Mouse (Mus musculus): ENCODE data around the gene Actg1. TPM values are rescaled to one million over a fixed set of nuclear protein-coding genes. Genes with fewer than 3 reads are reported as not detected.
"Not testable (repeated sequence)": the region's sequence is repeated elsewhere in the genome, so short reads cannot be mapped to it uniquely, and the experiment has no call there.

Actg1 gene
- polyA plus RNA-seq, 1 experiment from 2014 or later: 2,965 TPM

DNA sequence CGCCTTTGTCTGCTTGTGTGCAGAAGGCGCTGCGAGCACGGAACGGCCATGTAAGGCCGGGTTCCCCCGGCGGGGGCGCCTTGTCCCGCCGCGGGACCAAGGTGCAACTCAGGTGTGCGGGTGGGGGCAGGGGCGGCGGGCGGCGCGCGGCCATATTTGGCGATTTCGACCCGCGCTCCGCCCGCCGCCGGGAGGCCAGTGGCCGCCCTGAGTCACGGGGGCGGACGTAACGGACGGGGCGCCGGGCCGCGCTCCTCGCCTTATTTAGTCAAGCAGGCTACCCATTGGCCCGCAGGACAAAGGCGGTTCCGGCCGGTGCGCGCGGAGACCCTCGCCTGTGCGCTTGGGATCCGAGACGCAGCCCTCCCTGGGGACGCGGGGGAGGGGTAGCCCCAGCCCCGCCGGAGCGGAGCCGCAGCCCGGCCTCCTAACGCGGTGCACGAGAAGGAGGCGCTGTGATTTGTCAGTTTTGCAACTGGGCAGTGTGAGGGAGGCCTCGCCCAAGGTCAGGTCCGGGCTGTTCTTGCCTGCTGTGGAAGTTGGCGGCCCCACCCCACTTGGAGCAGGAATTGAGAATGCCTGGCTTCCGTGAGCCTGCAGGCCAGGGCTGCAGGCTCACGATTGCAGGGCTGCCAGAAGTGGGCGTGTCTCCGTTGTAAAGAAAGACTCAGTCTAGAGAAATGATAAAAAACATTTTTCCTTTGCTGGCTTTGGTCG, 1.8 kb upstream of the Actg1 start:
- Histone ChIP-seq H3K4me1 (ENCODE audit: control insufficient read depth, insufficient read depth, low read length) (peaks cover 24% of the 10 kb centered on the region), H3K27me3 (ENCODE audit: control insufficient read depth, insufficient read depth, low read length) (no peaks in the 10 kb centered on the region; the same call in 1 of the 2 replicates), H3K4me2 (peak overlapping the region; percentile 96), H3K4me3 (ENCODE audit: low read depth, low read length) (peak overlapping the region; percentile 100), H3K27ac (ENCODE audit: low read depth, low read length) (peak overlapping the region; percentile 99), H3K36me3 (ENCODE audit: control insufficient read depth, insufficient read depth, low read length) (peaks cover 6% of the 10 kb centered on the region), H3K9me3 (ENCODE audit: control insufficient read depth, low read length) (no peaks in the 10 kb centered on the region), H3K9ac (ENCODE audit: low read length) (peak overlapping the region; percentile 100)
- peak; percentile 82 for ATAC-seq (ENCODE audit: low FRiP score)
- peak; percentile 99 for DNase-seq (ENCODE audit: low spot score, missing footprints)
- WGBS: 1% methylated on average over 58 of the region's 68 CpGs

GRCm38 (mm10) chr11:120349371-120349985, 1.1 kb upstream of the Actg1 start:
- H3K4me3 ChIP-seq (ENCODE audit: low read depth, low read length): peak overlapping the region; percentile 100
- peak overlapping the region; percentile 100 for H3K9ac ChIP-seq (ENCODE audit: low read length)
- WGBS: 5% methylated on average over 16 of the region's 16 CpGs
- peaks cover 8% of the 10 kb centered on the region for H3K36me3 ChIP-seq (ENCODE audit: control insufficient read depth, insufficient read depth, low read length)
- peak overlapping the region; percentile 99 for H3K27ac ChIP-seq (ENCODE audit: low read depth, low read length)
- no peaks in the 10 kb centered on the region for H3K9me3 ChIP-seq (ENCODE audit: control insufficient read depth, low read length)
- ATAC-seq (ENCODE audit: low FRiP score) (peak; percentile 10), DNase-seq (ENCODE audit: low spot score, missing footprints) (peak; percentile 97)
- H3K27me3 ChIP-seq (ENCODE audit: control insufficient read depth, insufficient read depth, low read length): no peaks in the 10 kb centered on the region; the same call in 1 of the 2 replicates
- peak overlapping the region; percentile 96 for H3K4me2 ChIP-seq
- H3K4me1 ChIP-seq (ENCODE audit: control insufficient read depth, insufficient read depth, low read length): peaks cover 25% of the 10 kb centered on the region

DNA sequence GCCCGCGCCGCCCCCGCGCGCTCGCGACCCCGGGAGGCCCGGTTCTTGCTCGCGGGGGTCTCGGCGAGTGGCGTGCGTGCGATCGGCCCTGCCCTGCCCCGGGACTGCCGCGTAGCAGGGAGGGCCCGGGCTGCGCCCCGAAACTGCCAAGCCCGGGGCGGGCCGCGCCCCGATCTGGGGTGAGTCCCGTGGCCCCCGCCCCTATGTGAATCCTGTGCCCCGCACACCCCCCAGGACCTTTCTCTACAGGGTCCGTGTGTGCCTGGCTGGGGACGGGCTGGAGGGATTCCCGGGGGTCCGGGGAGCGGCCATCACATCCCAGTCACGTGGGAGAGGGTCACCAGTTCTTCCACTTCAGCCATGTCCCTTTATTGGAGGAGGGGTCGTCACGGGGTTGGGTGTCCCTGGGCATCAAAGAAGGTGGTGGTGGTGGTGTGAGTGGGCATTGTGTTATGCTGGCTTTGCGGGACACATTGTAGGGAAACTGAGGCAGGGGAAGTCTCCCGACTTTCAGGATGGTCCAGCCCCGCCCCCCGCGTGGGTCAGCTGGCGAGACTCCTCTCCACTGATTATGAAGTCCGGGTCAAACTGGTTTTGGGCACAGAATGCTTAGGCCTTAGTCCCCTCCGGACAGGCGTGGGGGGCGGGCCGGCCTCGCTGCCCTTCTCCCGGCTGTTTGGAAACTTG, 485 bp upstream of the Actg1 start:
- H3K4me1 ChIP-seq (ENCODE audit: control insufficient read depth, insufficient read depth, low read length): peaks cover 25% of the 10 kb centered on the region
- peak overlapping the region; percentile 99 for H3K27ac ChIP-seq (ENCODE audit: low read depth, low read length)
- ATAC-seq (ENCODE audit: low FRiP score): peak; percentile 60
- no peaks in the 10 kb centered on the region; the same call in 1 of the 2 replicates for H3K27me3 ChIP-seq (ENCODE audit: control insufficient read depth, insufficient read depth, low read length)
- H3K9ac ChIP-seq (ENCODE audit: low read length): peak overlapping the region; percentile 100
- H3K9me3 ChIP-seq (ENCODE audit: control insufficient read depth, low read length): no peaks in the 10 kb centered on the region
- WGBS: 2% methylated on average over 43 of the region's 53 CpGs
- H3K36me3 ChIP-seq (ENCODE audit: control insufficient read depth, insufficient read depth, low read length): peaks cover 8% of the 10 kb centered on the region
- peak; percentile 97 for DNase-seq (ENCODE audit: low spot score, missing footprints)
- H3K4me2 ChIP-seq: peak overlapping the region; percentile 96
- peak overlapping the region; percentile 100 for H3K4me3 ChIP-seq (ENCODE audit: low read depth, low read length)

GRCm38 (mm10) chr11:120347301-120347700, 1.0 kb downstream of the Actg1 start:
- 11% methylated on average over 10 of the region's 10 CpGs for WGBS
- DNase-seq (ENCODE audit: low spot score, missing footprints): peak; percentile 88
- H3K4me3 ChIP-seq (ENCODE audit: low read depth, low read length): peak overlapping the region; percentile 100

DNA sequence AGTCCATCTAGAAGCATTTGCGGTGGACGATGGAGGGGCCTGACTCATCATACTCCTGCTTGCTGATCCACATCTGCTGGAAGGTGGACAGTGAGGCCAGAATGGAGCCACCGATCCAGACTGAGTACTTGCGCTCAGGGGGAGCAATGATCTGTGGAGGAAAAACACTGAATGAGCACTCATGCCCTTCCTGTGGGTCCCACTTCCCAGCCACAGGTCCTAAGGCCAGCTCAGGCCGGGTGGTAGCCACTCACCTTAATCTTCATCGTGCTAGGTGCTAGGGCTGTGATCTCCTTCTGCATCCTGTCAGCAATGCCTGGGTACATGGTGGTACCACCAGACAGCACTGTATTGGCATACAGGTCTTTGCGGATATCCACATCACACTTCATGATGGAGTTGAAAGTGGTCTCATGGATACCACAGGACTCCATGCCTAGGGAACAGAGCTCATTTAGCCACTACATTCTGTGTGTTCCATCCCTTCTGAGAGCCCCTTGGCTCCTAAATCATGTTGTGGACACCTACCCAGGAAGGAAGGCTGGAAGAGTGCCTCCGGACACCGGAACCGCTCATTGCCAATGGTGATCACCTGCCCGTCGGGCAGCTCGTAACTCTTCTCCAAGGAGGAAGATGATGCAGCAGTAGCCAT, 1.8 kb downstream of the Actg1 start:
- peak; percentile 88 for DNase-seq (ENCODE audit: low spot score, missing footprints)
- H3K9me3 ChIP-seq (ENCODE audit: control insufficient read depth, low read length); H3K27ac ChIP-seq (ENCODE audit: low read depth, low read length); H3K36me3 ChIP-seq (ENCODE audit: control insufficient read depth, insufficient read depth, low read length); H3K27me3 ChIP-seq (ENCODE audit: control insufficient read depth, insufficient read depth, low read length); ATAC-seq (ENCODE audit: low FRiP score): not testable (repeated sequence)
- Histone ChIP-seq H3K9ac (ENCODE audit: low read length) (peak overlapping the region; percentile 55), H3K4me1 (ENCODE audit: control insufficient read depth, insufficient read depth, low read length) (peaks cover 25% of the 10 kb centered on the region), H3K4me2 (peak overlapping the region; percentile 56), H3K4me3 (ENCODE audit: low read depth, low read length) (peak overlapping the region; percentile 37)
- 83% methylated on average over 10 of the region's 13 CpGs for WGBS

More at GRCm38 (mm10) chr11:120347301-120347700, 1.0 kb downstream of the Actg1 start:
- no peaks in the 10 kb centered on the region for H3K27me3 ChIP-seq (ENCODE audit: control insufficient read depth, insufficient read depth, low read length)
- H3K9me3 ChIP-seq (ENCODE audit: control insufficient read depth, low read length): no peaks in the 10 kb centered on the region
- peak overlapping the region; percentile 100 for H3K9ac ChIP-seq (ENCODE audit: low read length)
- no peak overlapping the region for H3K27ac ChIP-seq (ENCODE audit: low read depth, low read length)
- H3K4me1 ChIP-seq (ENCODE audit: control insufficient read depth, insufficient read depth, low read length): peaks cover 25% of the 10 kb centered on the region
- H3K36me3 ChIP-seq (ENCODE audit: control insufficient read depth, insufficient read depth, low read length): peaks cover 8% of the 10 kb centered on the region
- peak overlapping the region; percentile 96 for H3K4me2 ChIP-seq
- ATAC-seq (ENCODE audit: low FRiP score): no peak

GRCm38 (mm10) chr11:120345067-120345681, 3.2 kb downstream of the Actg1 start:
- WGBS: 32% methylated on average over 1 of the region's 1 CpGs
- Histone ChIP-seq H3K4me1 (ENCODE audit: control insufficient read depth, insufficient read depth, low read length) (peaks cover 16% of the 10 kb centered on the region; the same call in 1 of the 2 replicates), H3K4me3 (ENCODE audit: low read depth, low read length) (no peak overlapping the region), H3K9ac (ENCODE audit: low read length) (peak overlapping the region; percentile 18; the same call in 1 of the 2 replicates), H3K9me3 (ENCODE audit: control insufficient read depth, low read length) (no peaks in the 10 kb centered on the region; the same call in 1 of the 2 replicates), H3K27me3 (ENCODE audit: control insufficient read depth, insufficient read depth, low read length) (no peaks in the 10 kb centered on the region), H3K36me3 (ENCODE audit: control insufficient read depth, insufficient read depth, low read length) (peaks cover 8% of the 10 kb centered on the region), H3K4me2 (peak overlapping the region; percentile 27), H3K27ac (ENCODE audit: low read depth, low read length) (peak overlapping the region; percentile 27; the same call in 1 of the 2 replicates)
- ATAC-seq (ENCODE audit: low FRiP score) (no peak), DNase-seq (ENCODE audit: low spot score, missing footprints) (peak; percentile 95)

- H3K27me3 ChIP-seq (ENCODE audit: control insufficient read depth, insufficient read depth, low read length): no peaks in the 10 kb centered on the region
- peaks cover 14% of the 10 kb centered on the region; the same call in 1 of the 2 replicates for H3K4me1 ChIP-seq (ENCODE audit: control insufficient read depth, insufficient read depth, low read length)
- H3K36me3 ChIP-seq (ENCODE audit: control insufficient read depth, insufficient read depth, low read length): peaks cover 8% of the 10 kb centered on the region
- H3K9me3 ChIP-seq (ENCODE audit: control insufficient read depth, low read length): no peaks in the 10 kb centered on the region; the same call in 1 of the 2 replicates
- peak overlapping the region; percentile 25; the same call in 1 of the 2 replicates for H3K27ac ChIP-seq (ENCODE audit: low read depth, low read length)
- no peak overlapping the region for H3K4me2 ChIP-seq
- H3K4me3 ChIP-seq (ENCODE audit: low read depth, low read length): no peak overlapping the region
- ATAC-seq (ENCODE audit: low FRiP score): no peak
- 69% methylated on average over 5 of the region's 5 CpGs for WGBS
- peak; percentile 93 for DNase-seq (ENCODE audit: low spot score, missing footprints)
- no peak overlapping the region for H3K9ac ChIP-seq (ENCODE audit: low read length)
Measured at GRCm38 (mm10) chr11:120344310-120344920, 3.9 kb downstream of the Actg1 start.

All from midbrain, embryonic 11.5 days (tissue).